Mouse (Mus musculus): ENCODE measurements around the gene Tmem106c. TPM values are rescaled to one million over a fixed set of nuclear protein-coding genes. Genes with fewer than 3 reads are reported as not detected.

The Tmem106c gene
- total RNA-seq (2021): 10 to 100 TPM; 22.6 to 23.0 TPM
- long read RNA-seq, experiment 1, transcript Tmem106c-202 (8 exons, 1,455 nt): minor isoform, 14 of 39 reads
- long read RNA-seq, experiment 1, transcript Tmem106c-201 (8 exons, 1,623 nt): major isoform, 16 of 39 reads
- long read RNA-seq, experiment 1, partial matches to known transcripts: 2 of 39 reads
- long read RNA-seq, experiment 1, other reads (novel, unspliced or antisense): 7 of 39 reads
- long read RNA-seq, experiment 2, transcript Tmem106c-202 (8 exons, 1,455 nt): major isoform, 20 of 50 reads
- long read RNA-seq, experiment 2, transcript Tmem106c-201 (8 exons, 1,623 nt): minor isoform, 16 of 50 reads
- long read RNA-seq, experiment 2, partial matches to known transcripts: 5 of 50 reads
- long read RNA-seq, experiment 2, other reads (novel, unspliced or antisense): 9 of 50 reads

- DNase-seq (ENCODE audit: low spot score in 2 of 2): peak; percentile 85 to 90
Observed at GRCm38 (mm10) chr15:97963989-97964835, at the start of gene Tmem106c. Tmem106c (plus strand) TSS chr15:97964200.

DNA sequence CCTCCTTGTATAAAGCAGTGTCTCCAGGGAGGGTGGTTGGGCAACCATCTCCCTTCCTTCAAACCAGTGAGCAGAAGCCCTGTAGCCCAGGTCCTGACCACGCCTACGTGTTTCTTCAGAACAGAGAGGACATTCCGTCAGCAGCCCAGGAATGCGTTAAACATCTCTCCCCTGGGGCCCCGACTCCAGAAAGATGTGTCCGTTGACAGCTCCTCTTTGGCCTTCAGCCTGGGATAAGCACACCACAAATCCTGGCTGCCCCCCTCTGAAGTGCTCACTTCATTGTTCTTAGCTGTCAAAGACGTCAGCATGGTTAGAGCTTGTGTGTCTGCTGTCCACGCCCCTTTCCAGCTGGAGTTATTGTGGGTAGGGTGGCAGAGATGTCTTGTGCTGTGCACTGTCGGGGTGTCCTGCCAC, 49.7 kb upstream of the Tmem106c start:
- peak in 1 of 2 experiments; percentile 27 for DNase-seq (ENCODE audit: low spot score in 2 of 2)

- no peak for DNase-seq (ENCODE audit: low spot score in 2 of 2)
Observed at GRCm38 (mm10) chr15:97917994-97918393, 46.0 kb upstream of the Tmem106c start.

- DNase-seq (ENCODE audit: low spot score in 2 of 2): no peak
Observed at GRCm38 (mm10) chr15:97919217-97919616, 44.8 kb upstream of the Tmem106c start.

- no peak for DNase-seq (ENCODE audit: low spot score in 2 of 2)
Observed at GRCm38 (mm10) chr15:97920306-97920705, 43.7 kb upstream of the Tmem106c start.

DNA sequence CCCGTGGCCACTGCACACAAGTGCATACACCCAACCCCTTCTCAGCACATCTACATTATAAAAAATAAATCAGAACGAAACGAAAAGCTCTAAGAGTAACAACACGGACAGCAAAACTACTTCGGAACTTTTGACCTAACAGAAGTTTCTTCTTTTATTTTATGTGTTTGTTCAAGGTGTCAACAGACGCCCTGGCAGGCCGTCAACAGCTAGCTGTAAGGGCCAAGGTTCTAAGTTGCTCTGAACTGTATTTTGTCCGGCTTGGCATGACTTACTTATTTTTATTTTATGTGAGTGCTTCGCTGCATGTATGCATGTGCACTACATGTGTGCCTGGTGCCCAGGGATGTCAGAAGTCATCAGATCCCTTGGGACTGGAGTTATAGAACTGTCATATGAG, 42.2 kb upstream of the Tmem106c start:
- no peak for DNase-seq (ENCODE audit: low spot score in 2 of 2)

- no peak for DNase-seq (ENCODE audit: low spot score in 2 of 2)
Observed at GRCm38 (mm10) chr15:97922421-97922820, 41.6 kb upstream of the Tmem106c start.

GRCm38 (mm10) chr15:97927018-97927417, 37.0 kb upstream of the Tmem106c start:
- DNase-seq (ENCODE audit: low spot score in 2 of 2): no peak

DNA sequence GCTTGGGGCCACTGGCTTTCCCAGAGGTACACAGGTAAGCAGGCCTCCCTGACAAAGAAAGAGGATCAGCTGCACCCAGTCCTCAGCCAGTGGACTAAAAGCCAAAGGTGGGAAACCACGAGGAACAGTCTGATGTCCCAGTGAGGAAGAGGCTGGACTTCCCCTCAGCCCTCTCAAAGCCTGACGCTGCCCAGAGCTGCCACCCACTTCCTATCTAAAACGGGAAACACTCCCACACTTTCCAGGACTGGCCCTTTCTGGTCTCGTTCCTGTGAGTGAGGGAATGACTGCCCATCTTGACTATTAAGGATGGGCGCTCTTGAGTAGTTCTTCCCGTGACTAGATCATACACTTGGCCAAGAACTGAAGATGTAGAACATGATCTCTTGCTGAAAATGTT, 36.2 kb upstream of the Tmem106c start:
- DNase-seq (ENCODE audit: low spot score in 2 of 2): no peak

- no peak for DNase-seq (ENCODE audit: low spot score in 2 of 2)
Observed at GRCm38 (mm10) chr15:97929259-97929824, 34.7 kb upstream of the Tmem106c start.

GRCm38 (mm10) chr15:97932441-97932840, 31.6 kb upstream of the Tmem106c start:
- no peak for DNase-seq (ENCODE audit: low spot score in 2 of 2)

- peak in 1 of 2 experiments; percentile 37 for DNase-seq (ENCODE audit: low spot score in 2 of 2)
Observed at GRCm38 (mm10) chr15:97938580-97938979, 25.4 kb upstream of the Tmem106c start.

DNA sequence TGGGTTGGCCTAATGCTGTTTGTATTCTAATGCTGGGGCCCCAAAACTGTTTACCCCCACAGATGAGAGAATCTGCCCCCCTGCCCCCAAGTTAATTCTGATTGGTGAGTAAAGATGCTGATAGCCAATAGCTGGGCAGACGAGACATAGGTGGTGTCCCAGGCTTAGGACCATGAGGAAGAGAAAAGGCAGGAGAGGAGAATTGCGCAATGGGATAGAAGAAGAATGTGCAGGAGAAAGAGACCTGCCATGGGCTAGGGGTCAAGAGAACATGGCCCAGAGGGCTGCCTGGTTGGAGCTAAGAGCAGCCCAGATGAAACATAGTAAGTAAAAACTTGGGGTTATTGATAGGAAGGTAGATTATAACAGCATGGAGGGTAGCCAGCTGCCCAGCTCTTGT, 23.9 kb upstream of the Tmem106c start:
- DNase-seq (ENCODE audit: low spot score in 2 of 2): no peak

- no peak for DNase-seq (ENCODE audit: low spot score in 2 of 2)
Observed at GRCm38 (mm10) chr15:97941306-97941705, 22.7 kb upstream of the Tmem106c start.

DNA sequence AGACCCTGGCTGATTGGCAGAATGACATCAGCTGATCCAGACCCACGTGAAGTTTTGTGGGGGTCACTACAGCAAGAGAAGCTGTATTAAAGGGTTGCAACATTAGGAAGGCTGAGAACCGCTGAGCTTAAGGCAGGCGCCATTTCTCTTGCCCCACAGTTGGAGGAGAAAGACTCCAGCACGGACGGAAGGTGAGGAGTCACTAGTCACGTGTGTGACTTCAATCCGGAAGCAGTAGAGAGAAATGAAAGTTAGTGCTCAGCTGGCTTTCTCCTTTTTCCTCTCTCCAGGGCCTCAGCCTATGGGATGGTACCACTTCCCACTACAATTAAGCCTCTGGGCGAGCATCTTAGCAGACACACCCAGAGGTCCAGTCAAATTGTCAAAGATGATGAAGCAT, 21.5 kb upstream of the Tmem106c start:
- DNase-seq (ENCODE audit: low spot score in 2 of 2): no peak

GRCm38 (mm10) chr15:97943356-97943755, 20.6 kb upstream of the Tmem106c start:
- DNase-seq (ENCODE audit: low spot score in 2 of 2): no peak

DNA sequence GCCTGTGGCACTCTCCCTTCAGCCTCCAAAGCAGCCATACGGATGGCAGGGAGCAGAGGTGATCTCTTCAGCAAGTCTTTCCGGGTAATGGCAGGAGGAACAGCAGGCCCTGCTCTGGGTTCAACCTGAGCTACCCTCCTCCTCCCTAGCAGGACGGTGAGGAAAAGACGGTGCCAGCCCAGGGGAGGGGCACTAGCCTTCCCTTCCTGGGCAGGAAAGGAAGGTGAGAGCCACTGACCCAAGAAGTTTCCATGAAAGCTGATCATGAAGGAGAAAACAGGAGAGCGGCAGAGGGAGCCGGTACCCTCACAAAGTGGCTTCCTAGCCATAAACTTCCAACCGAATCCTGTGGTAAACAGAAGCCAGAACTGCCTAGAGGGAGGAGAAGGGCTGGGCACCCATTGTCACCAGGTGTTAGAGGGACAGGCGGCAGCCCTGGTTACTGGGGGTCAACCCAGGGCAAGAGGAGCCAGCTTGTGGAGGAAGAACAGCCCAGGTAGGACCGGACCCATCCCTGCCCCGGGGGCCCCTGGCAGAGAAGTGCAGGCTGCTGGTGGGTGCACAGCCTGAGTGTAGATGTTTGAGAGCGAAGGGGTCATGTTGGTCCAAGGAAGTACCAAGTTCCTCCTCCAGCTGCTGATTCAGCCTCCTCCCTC, 19.0 kb upstream of the Tmem106c start:
- DNase-seq (ENCODE audit: low spot score in 2 of 2): no peak

DNA sequence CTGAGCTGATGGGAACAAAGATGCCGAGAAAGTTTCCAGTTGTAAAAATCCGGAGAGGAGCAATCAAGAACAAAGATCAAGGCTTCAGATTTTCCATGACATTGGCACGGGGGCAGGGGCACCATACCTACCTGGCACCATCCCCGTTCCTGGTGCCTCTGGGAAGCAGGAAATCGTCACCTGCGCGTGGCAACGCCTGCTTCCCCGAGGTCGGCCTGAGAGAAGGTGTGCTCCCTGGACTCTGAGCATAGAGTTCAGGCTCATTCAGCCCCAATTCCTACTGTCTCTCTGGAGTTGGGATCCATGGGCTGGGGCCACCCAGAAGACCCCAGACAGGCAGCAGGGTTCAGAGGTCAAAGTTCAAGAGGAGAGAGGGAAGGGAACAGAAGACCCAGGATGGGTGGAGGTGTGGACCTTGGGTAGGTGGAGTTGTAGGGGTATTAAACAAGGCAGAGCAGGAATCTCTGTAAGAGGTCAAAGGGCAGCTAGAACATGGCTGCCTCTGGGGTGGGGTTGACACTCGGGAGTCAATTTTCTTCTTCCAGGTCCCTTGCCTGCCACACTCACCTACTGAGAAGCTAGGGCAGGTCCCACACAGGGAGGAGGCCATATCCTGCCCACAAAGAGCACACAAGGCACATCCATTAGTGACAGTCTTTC, 18.2 kb upstream of the Tmem106c start:
- no peak for DNase-seq (ENCODE audit: low spot score in 2 of 2)

- DNase-seq (ENCODE audit: low spot score in 2 of 2): no peak
Observed at GRCm38 (mm10) chr15:97948720-97949119, 15.3 kb upstream of the Tmem106c start.

- no peak for DNase-seq (ENCODE audit: low spot score in 2 of 2)
Observed at GRCm38 (mm10) chr15:97949706-97950105, 14.3 kb upstream of the Tmem106c start.

- no peak for DNase-seq (ENCODE audit: low spot score in 2 of 2)
Observed at GRCm38 (mm10) chr15:97950240-97950639, 13.8 kb upstream of the Tmem106c start.

Measured in gastrocnemius, postnatal 4 days (tissue).